Mouse (Mus musculus) lung, adult 2 months (tissue): ENCODE measurements at regions not wholly inside any gene's neighbourhood (a gene's known extent, or its start where the extent isn't known, plus 50 kb on each side); places are given as distances from the start of the nearest gene placed in this dataset.

Source experiments
- DNase-seq: peaks from one replicate; pipeline ENCODE4 v3.0.0; 2022
- H3K4me1 ChIP-seq: fragments of 200-500 bp; 2 replicates; pipeline ENCODE4 v1.6.1; 2011; ENCODE audit warnings: low read length; ENCODE audit not compliant: control insufficient read depth, insufficient read depth
- H3K4me3 ChIP-seq: fragments of 200-500 bp; replicated peaks from 2 replicates; pipeline ENCODE3; 2011; ENCODE audit warnings: low read depth, mild to moderate bottlenecking, control low read depth, low read length; ENCODE audit errors: extremely low read depth
- CTCF ChIP-seq: fragments of 200-500 bp; IDR thresholded peaks from 2 replicates; pipeline ENCODE4 v1.5.1; 2011; ENCODE audit warnings: mild to moderate bottlenecking, low read length, control low read depth; ENCODE audit not compliant: insufficient read depth
- POLR2A ChIP-seq: fragments of 200-500 bp; IDR thresholded peaks from 2 replicates; pipeline ENCODE4 v1.6.1; 2011; ENCODE audit warnings: low read depth, mild to moderate bottlenecking, control low read depth, low read length, borderline replicate concordance; ENCODE audit errors: extremely low read depth
- WGBS: fragments of 180-500 bp; shearing (Covaris S2); methylation state at CpG from one replicate; pipeline ENCODE4 v1.1.7; 2018; 5-methylcytosine and 5-hydroxymethylcytosine counted together

DNA sequence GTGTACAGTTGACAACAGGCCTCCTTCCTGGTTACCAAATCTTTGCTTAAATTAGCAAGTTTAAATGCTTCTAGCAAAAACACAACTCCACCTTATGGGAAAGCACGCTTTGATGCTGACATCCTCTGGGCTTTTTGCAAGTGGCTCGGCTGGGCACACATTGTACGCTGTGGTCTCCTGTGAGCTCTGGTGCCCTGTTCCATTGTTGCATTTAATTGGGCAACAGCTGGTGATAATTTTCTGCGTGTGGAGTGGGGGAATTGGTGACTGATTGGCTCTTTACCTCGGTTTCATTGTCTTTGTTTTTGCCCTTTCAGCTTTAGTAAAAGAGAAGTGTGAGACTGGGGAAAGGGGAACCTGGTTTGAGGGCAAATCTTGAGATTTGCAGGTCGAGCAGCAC, 447.3 kb upstream of the Id2 start:
- 69% methylated on average over 6 of the region's 6 CpGs for WGBS
- TF ChIP-seq CTCF (no peak), POLR2A (no peak)
- Histone ChIP-seq H3K4me1 (no peaks in the 10 kb centered on the region), H3K4me3 (no peak overlapping the region)
- DNase-seq = no peak

DNA sequence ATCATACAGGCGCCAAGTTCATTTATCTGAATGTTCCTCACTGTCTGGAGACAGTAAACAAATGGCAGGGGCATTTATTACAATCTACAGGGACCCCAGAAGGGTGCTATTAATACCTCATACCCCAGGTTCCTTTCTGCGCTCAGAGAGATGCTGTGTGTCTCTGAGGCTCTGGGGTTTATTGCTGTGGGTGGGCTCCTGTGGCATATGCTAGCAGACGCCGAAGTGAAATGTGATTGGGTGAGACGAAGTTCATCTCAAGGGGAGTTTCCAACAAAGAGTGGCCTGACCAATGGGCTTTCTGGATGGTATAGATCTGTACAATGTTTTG, 437.6 kb upstream of the Id2 start:
- H3K4me3 ChIP-seq = no peak overlapping the region
- 57% methylated on average over 5 of the region's 5 CpGs for WGBS
- DNase-seq = no peak
- TF ChIP-seq POLR2A = no peak
- H3K4me1 ChIP-seq = peaks cover 6% of the 10 kb centered on the region

GRCm38 (mm10) chr12:25533709-25534619, 437.0 kb upstream of the Id2 start:
- WGBS = 38% methylated on average over 10 of the region's 10 CpGs
- no peak for TF ChIP-seq CTCF
- TF ChIP-seq POLR2A = no peak
- no peak for DNase-seq
- Histone ChIP-seq H3K4me1 (peaks cover 6% of the 10 kb centered on the region), H3K4me3 (no peak overlapping the region)

- H3K4me1 ChIP-seq = peaks cover 8% of the 10 kb centered on the region
- 67% methylated on average over 3 of the region's 3 CpGs for WGBS
- no peak for TF ChIP-seq CTCF
- DNase-seq = no peak
- no peak overlapping the region for H3K4me3 ChIP-seq
These were observed 433.5 kb upstream of the Id2 start for GRCm38 (mm10) chr12:25530483-25530882.

GRCm38 (mm10) chr12:25529537-25529936, 432.6 kb upstream of the Id2 start:
- no peak for DNase-seq
- Histone ChIP-seq H3K4me3 (no peak overlapping the region), H3K4me1 (peaks cover 8% of the 10 kb centered on the region)
- 61% methylated on average over 3 of the region's 3 CpGs for WGBS
- TF ChIP-seq POLR2A (no peak), CTCF (no peak)

DNA sequence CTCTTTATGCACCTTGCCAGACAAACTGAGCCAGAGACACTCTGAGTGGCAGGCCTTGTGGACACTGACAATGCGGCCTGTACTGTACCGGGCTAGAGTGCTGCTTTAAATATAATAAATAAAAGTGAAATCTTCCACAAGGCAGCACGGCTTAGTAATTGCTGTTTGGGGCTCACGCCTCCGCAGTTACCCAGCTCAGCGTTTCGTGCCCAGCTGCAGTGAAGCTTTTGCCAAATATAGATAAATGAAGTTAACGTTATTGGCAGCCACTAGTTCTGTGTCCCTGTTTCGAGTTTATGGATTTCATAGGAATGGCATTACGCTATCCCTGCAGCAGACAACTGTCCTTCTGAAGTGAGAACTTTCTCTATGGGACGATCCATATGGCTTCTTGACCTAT, 429.7 kb upstream of the Id2 start:
- DNase-seq = no peak
- no peak overlapping the region for H3K4me3 ChIP-seq
- H3K4me1 ChIP-seq = peaks cover 6% of the 10 kb centered on the region; the same call in 1 of the 2 replicates
- 87% methylated on average over 11 of the region's 11 CpGs for WGBS
- no peak for TF ChIP-seq POLR2A
- TF ChIP-seq CTCF = no peak

GRCm38 (mm10) chr12:25516738-25517137, 419.8 kb upstream of the Id2 start:
- no peak for DNase-seq
- H3K4me3 ChIP-seq = no peak overlapping the region
- H3K4me1 ChIP-seq = no peaks in the 10 kb centered on the region
- TF ChIP-seq POLR2A (no peak), CTCF (no peak)
- WGBS = 47% methylated on average over 2 of the region's 2 CpGs

DNA sequence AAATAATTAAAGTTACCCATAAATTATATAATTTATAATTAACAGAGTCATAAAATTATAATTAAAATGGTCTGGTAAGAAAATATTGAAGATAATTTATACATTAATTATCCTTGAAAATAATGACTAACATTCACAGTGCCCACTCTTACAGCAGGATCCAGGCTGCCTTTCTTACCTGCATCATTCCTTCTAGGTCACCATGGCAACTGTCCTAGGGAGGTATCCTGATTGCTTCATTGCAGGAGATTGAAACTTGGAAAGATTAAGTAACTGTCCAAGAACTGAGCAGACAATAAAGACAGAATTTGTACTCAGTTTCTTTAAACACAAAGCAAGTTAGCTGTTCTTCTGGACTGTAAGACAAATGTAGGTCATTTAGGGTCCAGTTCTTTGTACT, 416.7 kb upstream of the Id2 start:
- TF ChIP-seq POLR2A (no peak), CTCF (no peak)
- DNase-seq = no peak
- H3K4me3 ChIP-seq = no peak overlapping the region
- no peaks in the 10 kb centered on the region for H3K4me1 ChIP-seq

DNA sequence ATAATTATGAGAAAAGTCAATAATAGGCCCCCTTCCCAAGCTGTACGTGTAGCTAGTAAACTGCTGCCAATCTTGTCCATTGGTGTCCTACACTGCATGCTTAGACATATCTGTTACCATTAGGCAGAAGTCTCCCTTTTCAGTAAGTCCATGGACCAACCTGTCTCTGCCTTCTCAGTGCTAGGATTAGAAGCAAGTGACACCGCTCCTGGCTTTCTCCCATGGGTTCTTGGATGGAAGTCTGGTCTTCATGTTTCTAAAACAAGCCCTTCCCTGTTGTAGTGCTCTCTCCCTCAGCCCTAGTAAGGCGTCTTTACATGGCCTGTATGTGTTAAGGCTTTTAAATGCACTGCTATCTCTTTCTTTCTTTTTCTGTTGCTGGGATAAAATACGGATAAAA, 412.7 kb upstream of the Id2 start:
- no peaks in the 10 kb centered on the region for H3K4me1 ChIP-seq
- H3K4me3 ChIP-seq = no peak overlapping the region
- DNase-seq = no peak
- TF ChIP-seq CTCF (no peak), POLR2A (no peak)
- WGBS = 87% methylated on average over 4 of the region's 4 CpGs

GRCm38 (mm10) chr12:25493233-25493632, 396.3 kb upstream of the Id2 start:
- no peaks in the 10 kb centered on the region for H3K4me1 ChIP-seq
- TF ChIP-seq POLR2A (no peak), CTCF (no peak)
- WGBS = 58% methylated on average over 5 of the region's 5 CpGs
- no peak for DNase-seq
- H3K4me3 ChIP-seq = no peak overlapping the region
